Mouse (Mus musculus) ES-E14 (cell line): ENCODE measurements around the gene Tnfrsf1a. TPM values are rescaled to one million over a fixed set of nuclear protein-coding genes. Genes with fewer than 3 reads are reported as not detected.

Experiments
- DNase-seq: peaks from one replicate; pipeline ENCODE4 v3.0.0-alpha.2; 2013; ENCODE audit warnings: low read depth, low spot score
- H3K27ac ChIP-seq: 2 replicates; pipeline ENCODE4 v1.5.1; 2012; ENCODE audit warnings: low read depth, mild to moderate bottlenecking, low read length, moderate library complexity, mixed read lengths; ENCODE audit not compliant: poor library complexity, insufficient read depth, severe bottlenecking
- H3K36me3 ChIP-seq: 2 replicates; pipeline ENCODE4 v1.6.1; 2012; ENCODE audit warnings: mild to moderate bottlenecking, low read length, moderate library complexity, mixed read lengths; ENCODE audit not compliant: control insufficient read depth, poor library complexity, insufficient read depth, severe bottlenecking
- H3K4me1 ChIP-seq, 2 experiments: fragments of 150-350 bp in 1 of 2; sonication (generic) in 1 of 2; 2 replicates each; pipeline ENCODE4 v1.6.1; 2012; ENCODE audit warnings: low read length in 2 of 2, mild to moderate bottlenecking in 1 of 2, mixed read lengths in 1 of 2; ENCODE audit not compliant: control insufficient read depth in 2 of 2, insufficient read depth in 2 of 2, poor library complexity in 1 of 2
- H3K4me3 ChIP-seq, 2 experiments: fragments of 150-350 bp in 1 of 2; sonication (generic) in 1 of 2; 2 replicates each; pipeline ENCODE4 v1.5.1; 2012; ENCODE audit warnings: low read length in 2 of 2, low read depth in 1 of 2, mild to moderate bottlenecking in 1 of 2, mixed read lengths in 1 of 2; ENCODE audit not compliant: insufficient read depth in 1 of 2, poor library complexity in 1 of 2, severe bottlenecking in 1 of 2
- H3K9ac ChIP-seq: 2 replicates; pipeline ENCODE4 v1.6.1; 2012; ENCODE audit warnings: low read depth, mild to moderate bottlenecking, low read length, mixed read lengths; ENCODE audit not compliant: poor library complexity, insufficient read depth, severe bottlenecking
- H3K9me3 ChIP-seq: fragments of 150-350 bp; sonication (generic); 2 replicates; pipeline ENCODE4 v1.6.1; 2012; ENCODE audit warnings: low read depth, mild to moderate bottlenecking, low read length; ENCODE audit not compliant: control insufficient read depth, insufficient read depth
- CHD2 ChIP-seq: IDR thresholded peaks from 2 replicates; pipeline ENCODE4 v1.6.1; 2014; ENCODE audit warnings: mild to moderate bottlenecking, low read depth, low read length, inconsistent platforms
- HCFC1 ChIP-seq: IDR thresholded peaks from 2 replicates; pipeline ENCODE4 v1.6.1; 2012; ENCODE audit warnings: low read length, inconsistent platforms, borderline replicate concordance; ENCODE audit not compliant: insufficient read depth
- MAFK ChIP-seq: IDR thresholded peaks from 2 replicates; pipeline ENCODE4 v1.6.1; 2014; ENCODE audit warnings: mild to moderate bottlenecking, low read depth, low read length, inconsistent platforms; ENCODE audit not compliant: insufficient read depth
- ZC3H11A ChIP-seq: IDR thresholded peaks from 2 replicates; pipeline ENCODE4 v1.6.1; 2012; ENCODE audit warnings: low read depth, mild to moderate bottlenecking, inconsistent platforms, low read length, borderline replicate concordance
- ZNF384 ChIP-seq: IDR thresholded peaks from 2 replicates; pipeline ENCODE4 v1.6.1; 2012; ENCODE audit warnings: low read depth, low read length, inconsistent platforms
- in situ Hi-C, 2 experiments: fragments of 600-800 bp; cut with MboI; formaldehyde crosslinking; loops; one replicate each; pipeline ENCODE4 v1.15.1; 2025; ENCODE audit warnings: low sequenced_read_pairs in 2 of 2, inconsistent platforms in 1 of 2; ENCODE audit not compliant: unreplicated experiment in 2 of 2
- total RNA-seq: library from RNA; depleted of rRNA; stranded (reverse); fragments of 300-350 nt; gene quantifications from 2 replicates; pipeline ENCODE4 v1.2.3, GENCODE M21; 2012

Tnfrsf1a gene
- total RNA-seq, 1 experiment = 7.7 TPM

DNA sequence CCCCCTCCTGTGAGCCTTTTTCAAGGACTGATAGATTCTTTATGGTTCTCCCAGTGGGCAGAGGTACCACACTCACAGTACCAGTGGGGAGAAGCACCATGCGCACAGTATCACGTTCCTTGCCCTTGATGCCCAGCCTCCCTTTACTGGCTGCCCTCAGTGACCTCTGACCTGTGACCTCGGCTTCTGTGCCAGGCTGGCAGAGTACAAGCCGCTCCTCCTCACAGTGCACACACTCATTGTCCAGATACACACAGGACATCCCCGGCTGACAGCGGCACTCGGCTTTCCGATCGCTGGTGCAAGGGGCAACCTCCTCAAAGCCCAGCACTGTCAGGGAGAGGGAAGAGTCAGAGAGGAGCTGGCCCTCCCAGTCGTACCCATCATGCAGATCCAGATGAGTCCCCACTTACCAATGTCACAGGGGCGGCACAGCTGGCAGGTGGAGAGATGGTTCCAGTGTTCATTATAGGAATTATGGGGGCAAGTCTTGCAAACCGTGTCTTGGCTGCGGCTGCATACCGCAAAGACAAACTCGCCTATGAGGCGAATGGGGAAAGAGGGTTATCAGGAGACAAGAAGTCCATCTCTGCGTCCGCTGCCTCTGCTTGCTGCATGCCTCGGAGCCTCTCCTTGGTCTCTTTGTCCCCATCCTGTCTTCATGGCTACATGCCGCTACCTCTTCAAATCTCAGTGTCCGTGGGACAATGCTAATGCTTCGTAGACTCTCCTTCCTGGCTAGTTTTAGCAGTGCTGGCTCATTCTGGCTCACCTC, 36.4 kb upstream of the Tnfrsf1a start:
- Histone ChIP-seq H3K4me3 (peak overlapping the region; percentile 55 to 60; a peak in 3 of 4 replicates), H3K9ac (no peak overlapping the region), H3K4me1 (peaks cover 0 to 19% of the 10 kb centered on the region in 2 experiments; a peak in 2 of 4 replicates), H3K27ac (no peak overlapping the region), H3K36me3 (no peaks in the 10 kb centered on the region), H3K9me3 (no peaks in the 10 kb centered on the region)
- no peak for TF ChIP-seq ZNF384
- TF ChIP-seq ZC3H11A = no peak
- TF ChIP-seq CHD2 = no peak
- no peak for TF ChIP-seq HCFC1
- TF ChIP-seq MAFK = no peak
- in situ Hi-C loops = no loop called here
- DNase-seq = no peak

DNA sequence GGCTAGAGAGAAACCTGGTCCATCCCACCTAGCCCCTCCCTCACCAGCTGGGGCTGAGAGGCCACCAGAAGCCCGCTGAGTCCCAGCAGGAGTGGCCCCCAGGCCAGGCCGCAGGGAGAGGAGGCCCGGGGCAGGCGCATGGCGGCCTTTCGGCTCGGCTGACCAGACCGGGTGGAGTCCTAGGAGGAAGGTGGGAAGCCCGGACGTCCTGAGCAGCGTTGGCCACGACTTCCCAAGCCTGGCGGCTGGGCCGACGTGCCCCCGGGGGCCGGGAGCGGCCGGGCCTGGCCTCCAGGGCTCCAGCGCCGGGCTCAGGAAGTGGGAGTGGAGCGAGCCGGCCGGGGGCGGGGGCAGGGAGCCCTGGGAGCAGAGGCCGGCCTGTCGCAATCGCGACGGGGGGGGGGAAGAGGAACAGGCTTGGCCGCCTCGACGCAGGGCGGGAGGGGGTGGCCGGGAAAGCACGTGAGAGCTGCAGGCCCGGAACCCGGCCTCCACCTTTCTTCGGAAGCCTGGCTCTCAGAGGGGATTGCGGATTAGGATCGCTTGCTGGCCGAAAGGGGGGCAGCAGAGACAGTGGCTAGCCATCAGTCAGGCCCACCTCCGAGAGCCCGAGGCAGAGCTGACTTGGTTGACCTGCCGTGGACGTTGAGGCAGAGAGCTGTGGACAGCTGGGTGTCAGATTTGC, 35.5 kb upstream of the Tnfrsf1a start, which contains the start of gene Ltbr:
Gene Ltbr (minus strand): TSS at position 340 of the 685 bp plus-strand sequence.
- Histone ChIP-seq H3K9me3 (no peaks in the 10 kb centered on the region), H3K9ac (peak within 1 kb of the TSS; percentile 51), H3K4me3 (peak within 1 kb of the TSS; percentile 55 to 60), H3K36me3 (no peaks in the 10 kb centered on the region), H3K27ac (no peak within 1 kb of the TSS), H3K4me1 (peaks cover 0 to 18% of the 10 kb centered on the region in 2 experiments; a peak in 2 of 4 replicates)
- in situ Hi-C loops = no loop called here
- no peak for DNase-seq
- TF ChIP-seq HCFC1 (no peak), ZC3H11A (no peak)

DNA sequence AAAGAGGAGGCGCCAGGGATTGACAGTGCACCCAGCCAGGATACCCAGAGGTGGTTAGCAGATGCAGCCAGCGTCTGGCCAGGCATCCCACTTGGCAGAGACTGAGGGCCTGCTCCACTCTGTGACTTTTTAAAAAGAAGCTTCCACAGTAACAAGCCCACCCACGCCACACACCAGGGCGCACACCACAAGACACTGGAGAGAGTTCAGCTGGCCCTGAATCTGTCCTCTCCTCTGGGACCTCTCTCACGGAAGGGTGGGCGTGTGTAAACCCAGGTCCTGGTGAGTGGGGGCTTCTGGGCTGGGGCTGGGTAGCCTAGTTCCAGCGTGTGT, 35.0 kb upstream of the Tnfrsf1a start:
- in situ Hi-C loops = no loop called here
- TF ChIP-seq HCFC1 (no peak), MAFK (no peak), CHD2 (no peak), ZNF384 (no peak), ZC3H11A (no peak)

DNA sequence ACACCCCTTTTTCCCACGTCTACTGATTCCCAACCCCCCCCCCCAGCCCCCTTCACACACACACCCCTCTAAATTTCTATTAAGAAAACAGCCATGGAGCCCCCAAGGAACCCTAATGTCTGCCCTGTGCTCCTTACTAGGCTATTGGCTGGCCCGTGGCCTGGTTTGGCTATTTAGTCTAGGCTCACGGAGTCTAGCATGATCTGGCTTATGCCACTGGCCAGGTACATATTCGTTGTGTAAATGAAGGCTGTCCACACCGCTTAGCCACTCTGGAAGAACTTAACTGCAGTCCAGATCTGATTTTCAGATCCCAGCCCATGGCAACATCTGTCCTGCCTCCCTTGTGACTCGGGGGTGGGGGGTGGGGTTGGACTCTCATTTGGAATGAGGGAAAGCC, 34.4 kb upstream of the Tnfrsf1a start:
- H3K4me1 ChIP-seq = peaks cover 0 to 13% of the 10 kb centered on the region in 2 experiments; a peak in 2 of 4 replicates
- H3K9me3 ChIP-seq = no peaks in the 10 kb centered on the region
- no peak overlapping the region for H3K27ac ChIP-seq
- TF ChIP-seq CHD2 (no peak), ZNF384 (no peak), ZC3H11A (no peak), MAFK (no peak), HCFC1 (no peak)
- in situ Hi-C loops = no loop called here
- no peaks in the 10 kb centered on the region for H3K36me3 ChIP-seq
- H3K4me3 ChIP-seq = no peak overlapping the region
- H3K9ac ChIP-seq = no peak overlapping the region
- no peak for DNase-seq

More for the DNA sequence above, 35.0 kb upstream of the Tnfrsf1a start:
- Histone ChIP-seq H3K4me3 (peak overlapping the region; percentile 55 to 60; a peak in 3 of 4 replicates), H3K9ac (peak overlapping the region; percentile 51), H3K4me1 (peaks cover 0 to 16% of the 10 kb centered on the region in 2 experiments; a peak in 2 of 4 replicates), H3K36me3 (no peaks in the 10 kb centered on the region), H3K9me3 (no peaks in the 10 kb centered on the region), H3K27ac (no peak overlapping the region)
- DNase-seq = no peak
